Mouse (Mus musculus): ENCODE data around the gene Ubac1.
A peak's percentile ranks its signal among the peaks of the same experiment; 100 is the strongest.

The Ubac1 gene

DNA sequence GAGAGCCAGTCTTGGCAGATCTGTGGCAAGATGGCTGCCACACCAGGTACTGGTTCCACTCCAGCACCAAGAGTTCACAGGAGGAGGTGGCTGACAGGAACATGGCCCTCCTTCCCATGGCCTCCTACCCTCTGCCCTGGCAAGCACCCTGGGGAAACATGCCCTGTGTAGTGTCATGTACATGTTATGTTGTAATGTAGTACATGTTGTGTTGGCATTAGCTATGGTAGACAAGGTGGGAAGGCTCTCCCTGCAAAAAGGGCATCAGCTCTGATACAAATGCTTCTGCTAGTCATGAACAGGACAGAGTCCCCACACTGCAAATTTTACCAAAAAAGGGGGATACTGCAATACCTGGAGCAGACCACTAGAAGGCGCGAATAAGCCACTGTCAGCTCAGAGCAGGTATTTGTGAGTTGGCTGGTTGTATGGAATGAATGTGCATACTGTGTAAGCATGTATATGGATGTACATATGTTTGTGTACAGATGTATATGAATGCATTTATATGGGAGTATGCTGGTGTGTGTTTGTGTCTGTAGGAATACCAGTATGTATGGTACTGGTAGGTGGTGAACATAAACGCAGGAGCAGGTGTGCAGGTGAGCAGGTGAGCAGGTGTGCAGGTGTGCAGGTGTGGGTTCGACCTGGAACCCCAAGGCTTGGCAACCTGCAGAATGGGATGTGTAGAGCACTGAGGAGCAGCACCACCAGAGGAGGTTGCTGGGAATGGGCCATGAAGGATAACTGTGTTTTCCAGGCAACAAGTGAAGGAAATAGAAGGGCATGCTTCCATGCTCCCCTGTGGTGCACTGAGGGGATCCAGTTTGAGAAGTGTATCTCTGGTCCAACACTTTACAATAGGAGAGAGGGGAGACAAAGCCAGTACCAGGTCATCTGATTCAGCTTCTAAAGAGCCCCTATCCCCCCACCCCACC is 2.9 kb upstream of the Ubac1 start:
- no peak for DNase-seq (ENCODE audit: low read depth, low spot score)

DNA sequence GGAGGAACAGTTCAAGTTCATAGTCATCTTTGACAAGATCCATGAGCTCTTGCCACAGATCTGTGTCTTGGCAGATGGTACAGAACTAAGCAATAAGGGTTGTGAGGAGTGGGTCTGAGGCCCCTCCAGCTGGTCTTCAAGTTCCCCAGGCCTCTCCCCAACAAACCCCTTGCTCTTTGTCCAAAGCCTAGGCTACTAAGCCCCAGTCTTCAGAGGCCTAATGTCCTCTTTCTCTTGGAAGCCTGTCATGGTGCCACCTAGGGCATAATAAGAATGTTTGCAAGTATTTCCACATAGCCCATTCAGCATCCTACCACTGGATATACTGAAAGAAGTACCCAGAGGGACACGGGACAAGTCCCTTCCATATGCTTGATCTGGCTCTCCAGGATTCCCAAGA is 1.1 kb upstream of the Ubac1 start:
- no peak for DNase-seq (ENCODE audit: low read depth, low spot score)

- no peak for DNase-seq (ENCODE audit: low read depth, low spot score)
Observed at GRCm38 (mm10) chr2:26022258-26022565, 665 bp upstream of the Ubac1 start.

DNA sequence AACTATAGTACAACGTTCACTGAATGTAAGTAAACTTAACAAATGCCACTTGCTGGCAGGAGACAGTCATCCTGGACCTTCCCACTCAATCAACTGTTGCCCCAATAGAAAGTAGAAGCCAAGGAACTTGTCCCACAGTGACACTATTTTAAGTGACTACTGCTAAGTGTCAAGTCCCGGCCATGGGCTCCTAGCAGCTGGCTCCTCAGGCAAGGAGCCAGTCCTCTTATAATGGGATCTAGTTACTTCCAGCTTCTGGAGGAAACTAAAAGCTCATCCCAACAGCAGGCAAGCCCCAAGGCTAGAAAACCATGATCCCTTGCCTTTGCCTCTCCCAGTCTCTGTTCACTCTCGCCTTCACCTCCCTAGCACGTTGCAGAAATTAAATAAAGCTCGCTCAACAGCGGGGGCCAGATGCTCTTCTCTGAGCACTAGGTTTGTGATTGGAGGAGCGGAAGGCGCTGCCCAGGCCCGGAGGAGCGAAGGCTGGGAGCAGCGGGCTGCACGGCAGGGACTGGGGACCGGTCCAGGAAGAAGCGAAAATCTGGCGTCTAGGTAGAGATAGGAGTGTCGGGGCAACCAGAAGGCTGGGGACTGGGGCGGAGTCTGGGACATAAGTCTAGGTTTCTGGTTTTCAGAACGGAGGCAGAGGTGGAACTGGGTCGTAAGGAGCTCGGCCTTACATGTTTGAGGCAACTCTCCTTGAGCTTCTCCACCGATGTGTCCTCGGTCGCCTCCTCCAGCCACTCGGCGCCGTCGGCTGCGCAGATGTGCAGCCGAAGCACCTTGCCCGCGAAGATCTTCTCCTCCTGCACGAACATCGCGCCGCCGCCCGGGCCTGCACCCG is 610 bp downstream of the Ubac1 start:
- DNase-seq (ENCODE audit: low read depth, low spot score) = no peak

GRCm38 (mm10) chr2:26019923-26020322 is 1.6 kb downstream of the Ubac1 start:
- no peak for DNase-seq (ENCODE audit: low read depth, low spot score)

- no peak for DNase-seq (ENCODE audit: low read depth, low spot score)
Observed at GRCm38 (mm10) chr2:26017326-26017725, 4.2 kb downstream of the Ubac1 start.

DNA sequence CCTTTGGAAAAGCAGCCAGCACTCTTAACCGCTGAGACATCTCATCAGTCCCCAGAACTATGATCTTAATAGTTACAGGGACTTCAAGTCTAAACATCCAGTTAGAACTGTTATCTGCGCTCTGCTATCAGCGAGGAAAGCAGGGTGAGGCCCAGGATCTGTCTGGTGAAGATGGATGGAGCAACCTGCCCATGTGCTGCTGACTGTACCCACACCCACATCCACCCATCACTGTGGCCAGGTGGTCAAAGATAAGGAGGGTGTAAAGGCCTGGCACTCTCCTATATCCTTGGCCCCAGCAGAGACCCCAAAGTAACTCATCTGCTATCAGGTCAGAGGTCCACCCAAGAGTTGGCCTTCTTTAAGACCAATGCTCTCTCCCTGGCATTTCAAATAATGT is 7.9 kb downstream of the Ubac1 start:
- DNase-seq (ENCODE audit: low read depth, low spot score) = no peak

- DNase-seq (ENCODE audit: low read depth, low spot score) = no peak
Observed at GRCm38 (mm10) chr2:26011420-26011819, 10.1 kb downstream of the Ubac1 start.

DNA sequence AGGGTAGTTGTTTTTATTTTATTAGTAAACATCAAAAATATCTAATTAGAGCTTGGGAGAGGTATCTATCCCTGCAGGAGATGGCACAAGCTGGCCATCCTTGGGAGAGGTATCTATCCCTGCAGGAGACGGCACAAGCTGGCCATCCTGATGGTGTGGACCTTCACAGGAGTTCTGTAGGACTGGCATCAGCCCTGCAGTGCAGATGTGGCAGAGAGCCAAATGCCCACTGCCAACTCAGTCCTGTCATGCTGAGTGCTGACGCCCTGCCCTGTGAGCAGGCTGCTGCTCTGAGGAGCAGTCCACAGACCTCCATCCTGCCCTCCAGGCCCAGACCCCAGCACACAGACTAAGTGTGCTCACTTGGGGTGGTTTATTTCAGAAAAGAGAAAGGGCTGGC is 19.5 kb downstream of the Ubac1 start:
- DNase-seq (ENCODE audit: low read depth, low spot score) = no peak

GRCm38 (mm10) chr2:26001136-26001535 is 20.4 kb downstream of the Ubac1 start:
- DNase-seq (ENCODE audit: low read depth, low spot score) = no peak

DNA sequence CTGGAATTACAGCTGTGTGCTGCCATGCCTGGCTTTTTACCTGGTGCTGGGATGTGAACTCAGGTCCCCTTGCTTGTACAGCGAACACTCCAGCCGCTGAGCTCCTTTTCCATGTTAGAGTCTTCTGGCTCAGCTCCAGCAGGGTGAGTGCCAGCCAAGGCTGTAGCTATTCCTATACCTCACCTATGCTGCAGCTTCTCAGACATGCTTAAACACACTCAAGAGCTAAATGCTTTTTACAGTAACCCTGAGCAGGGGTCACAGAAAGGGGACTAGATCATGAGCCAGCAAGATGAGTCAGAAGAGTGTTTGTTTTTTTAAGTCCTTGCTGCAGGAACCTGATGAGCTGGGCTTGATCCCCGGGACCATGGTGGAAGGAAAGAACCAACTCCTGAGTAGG is 23.8 kb downstream of the Ubac1 start:
- no peak for DNase-seq (ENCODE audit: low read depth, low spot score)

- DNase-seq (ENCODE audit: low read depth, low spot score) = no peak
Observed at GRCm38 (mm10) chr2:25994791-25995190, 26.8 kb downstream of the Ubac1 start.

GRCm38 (mm10) chr2:25992285-25992684 is 29.3 kb downstream of the Ubac1 start:
- no peak for DNase-seq (ENCODE audit: low read depth, low spot score)

- DNase-seq (ENCODE audit: low read depth, low spot score) = no peak
Observed at GRCm38 (mm10) chr2:25989651-25990050, 31.9 kb downstream of the Ubac1 start.

DNA sequence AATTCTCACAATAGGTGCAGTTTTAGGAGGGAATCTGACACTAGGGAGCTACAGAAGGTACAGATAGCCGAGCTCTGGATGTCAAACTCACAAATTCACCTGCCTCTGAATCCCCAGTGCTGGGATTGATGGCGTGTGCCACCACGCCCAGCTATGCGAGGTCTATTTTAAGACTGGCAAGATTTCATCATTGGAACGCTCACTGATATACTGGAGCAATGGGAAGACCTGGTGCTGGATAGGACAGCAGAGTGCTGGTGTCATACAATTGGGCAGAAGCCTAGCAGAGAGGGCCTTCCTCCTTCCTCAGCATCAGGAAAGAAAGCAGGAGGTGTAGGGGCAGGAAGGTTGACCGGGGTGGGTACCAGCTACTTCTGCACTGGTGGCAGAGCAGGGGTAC is 33.7 kb downstream of the Ubac1 start:
- DNase-seq (ENCODE audit: low read depth, low spot score) = no peak

GRCm38 (mm10) chr2:25986601-25987000 is 34.9 kb downstream of the Ubac1 start:
- no peak for DNase-seq (ENCODE audit: low read depth, low spot score)

DNA sequence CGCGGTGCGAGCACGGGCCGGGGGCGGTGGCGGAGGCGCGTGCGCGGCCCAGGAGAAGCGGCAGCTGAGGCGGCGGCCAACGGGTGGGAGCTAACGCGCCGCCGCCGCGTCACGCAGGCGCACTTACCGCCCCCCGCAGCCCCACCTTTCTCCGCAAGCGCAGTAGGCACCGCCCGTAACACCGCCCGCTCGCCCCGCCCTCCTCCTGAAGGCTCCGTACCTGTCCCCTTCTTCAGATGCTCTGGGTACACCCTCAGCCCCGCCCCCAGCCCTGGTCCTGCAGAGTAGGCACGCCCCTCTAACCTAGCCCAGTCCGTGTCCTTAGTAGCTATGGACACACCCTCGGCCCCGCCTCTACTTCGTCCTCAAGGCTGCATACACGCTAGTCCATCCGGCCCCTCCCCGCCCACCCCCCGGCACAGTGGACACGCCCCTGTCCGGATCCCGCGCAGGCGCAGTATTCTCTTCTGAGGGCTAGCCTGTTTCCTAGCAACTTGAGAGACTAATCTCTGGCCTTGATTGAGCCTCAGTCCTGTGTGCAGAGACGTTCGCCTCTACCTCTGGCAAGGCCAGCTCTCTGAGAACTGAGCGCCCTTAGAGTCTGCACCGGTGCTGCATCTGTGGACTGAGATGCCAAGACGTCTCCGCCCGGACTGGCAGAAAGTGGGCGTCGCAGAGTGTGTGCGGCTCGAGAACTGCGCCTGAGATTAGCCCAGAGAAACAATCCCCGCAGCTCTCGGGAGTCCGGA is 38.2 kb downstream of the Ubac1 start, which contains the start of gene Camsap1:
Camsap1 (minus strand) TSS at position 124 of the 749 bp plus-strand sequence.
- DNase-seq (ENCODE audit: low read depth, low spot score) = peak; percentile 99

DNA sequence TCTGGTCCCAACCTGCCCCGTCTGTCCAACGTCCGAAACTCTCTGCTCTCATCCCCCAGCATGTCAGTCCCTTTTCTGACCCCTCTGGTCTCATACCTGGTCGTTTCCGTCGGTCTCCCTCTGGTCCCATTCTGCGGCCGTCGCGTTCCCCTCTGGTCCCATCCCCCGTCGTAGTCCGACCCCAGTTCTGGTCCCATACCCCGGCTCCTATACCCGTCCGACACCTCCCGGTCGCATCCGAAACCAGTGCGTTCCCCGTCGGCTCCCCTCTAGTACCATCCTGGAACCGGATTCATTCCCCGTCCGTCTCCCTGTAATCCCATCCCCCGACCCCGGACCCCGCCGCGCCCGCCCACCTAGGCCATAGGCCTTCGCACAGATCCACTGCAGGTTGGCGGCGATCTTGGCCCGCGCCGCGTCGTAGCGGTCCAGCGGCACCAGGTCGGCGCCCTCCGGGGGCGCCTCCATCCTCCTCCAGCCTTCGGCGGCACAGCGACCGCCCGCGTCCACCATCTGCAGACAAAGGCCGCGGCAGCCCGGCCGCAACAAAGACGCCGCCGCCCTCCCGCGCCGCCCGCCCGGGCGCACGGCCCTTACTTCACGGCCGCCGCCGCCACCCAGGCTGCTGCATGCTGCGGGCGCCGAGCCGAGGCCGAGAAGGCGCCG is 39.0 kb downstream of the Ubac1 start:
- peak; percentile 8 for DNase-seq (ENCODE audit: low read depth, low spot score)

DNA sequence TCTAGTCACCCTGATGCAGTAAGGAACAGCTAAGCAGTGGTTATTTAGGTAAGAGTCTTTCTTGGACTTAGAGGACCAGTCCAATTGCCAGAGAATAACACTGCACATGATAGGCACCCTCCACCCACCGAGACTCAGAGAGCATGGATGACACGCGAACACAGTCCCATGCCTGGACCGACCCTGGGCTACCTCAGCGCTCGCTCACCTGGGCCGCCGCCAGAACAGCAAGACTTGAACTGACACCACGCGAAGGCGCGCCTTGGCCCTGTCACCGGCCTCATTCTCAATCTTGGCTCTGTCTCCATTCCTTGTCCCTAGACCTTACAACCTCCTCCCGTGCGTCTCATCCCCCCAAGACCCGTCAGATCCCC is 39.5 kb downstream of the Ubac1 start:
- DNase-seq (ENCODE audit: low read depth, low spot score) = no peak

GRCm38 (mm10) chr2:25978997-25979396 is 42.5 kb downstream of the Ubac1 start:
- no peak for DNase-seq (ENCODE audit: low read depth, low spot score)

GRCm38 (mm10) chr2:25977587-25978239 is 43.8 kb downstream of the Ubac1 start:
- DNase-seq (ENCODE audit: low read depth, low spot score) = peak; percentile 51
